Mouse (Mus musculus): ENCODE data around the gene 9030612E09Rik.
A peak's percentile ranks its signal among the peaks of the same experiment; 100 is the strongest.

The 9030612E09Rik gene

GRCm38 (mm10) chr10:43174326-43175155, at the start of gene 9030612E09Rik, which contains the start of gene Sobp:
Gene 9030612E09Rik, plus strand, starts transcription at chr10:43174704.
Gene Sobp, minus strand, starts transcription at chr10:43174530.
- DNase-seq = peak; percentile 81

GRCm38 (mm10) chr10:43128750-43129149, 45.8 kb upstream of the 9030612E09Rik start:
- DNase-seq = no peak

- DNase-seq = no peak
Measured at GRCm38 (mm10) chr10:43134027-43134426, 40.5 kb upstream of the 9030612E09Rik start.

GRCm38 (mm10) chr10:43143173-43143572, 31.3 kb upstream of the 9030612E09Rik start:
- DNase-seq = no peak

- DNase-seq = no peak
Measured at GRCm38 (mm10) chr10:43148456-43148855, 26.0 kb upstream of the 9030612E09Rik start.

GRCm38 (mm10) chr10:43152643-43153042, 21.9 kb upstream of the 9030612E09Rik start:
- no peak for DNase-seq

GRCm38 (mm10) chr10:43155046-43155560, 19.4 kb upstream of the 9030612E09Rik start:
- peak; percentile 45 for DNase-seq

GRCm38 (mm10) chr10:43158917-43159316, 15.6 kb upstream of the 9030612E09Rik start:
- no peak for DNase-seq

- no peak for DNase-seq
Measured at GRCm38 (mm10) chr10:43159333-43159732, 15.2 kb upstream of the 9030612E09Rik start.

- no peak for DNase-seq
Measured at GRCm38 (mm10) chr10:43162318-43162717, 12.2 kb upstream of the 9030612E09Rik start.

- no peak for DNase-seq
Measured at GRCm38 (mm10) chr10:43164406-43164805, 10.1 kb upstream of the 9030612E09Rik start.

- DNase-seq = no peak
Measured at GRCm38 (mm10) chr10:43166146-43166545, 8.4 kb upstream of the 9030612E09Rik start.

GRCm38 (mm10) chr10:43166817-43167216, 7.7 kb upstream of the 9030612E09Rik start:
- DNase-seq = no peak

GRCm38 (mm10) chr10:43168847-43169246, 5.7 kb upstream of the 9030612E09Rik start:
- DNase-seq = no peak

GRCm38 (mm10) chr10:43171106-43171505, 3.4 kb upstream of the 9030612E09Rik start:
- DNase-seq = no peak

- DNase-seq = no peak
Measured at GRCm38 (mm10) chr10:43172066-43172465, 2.4 kb upstream of the 9030612E09Rik start.

- no peak for DNase-seq
Measured at GRCm38 (mm10) chr10:43172554-43172953, 1.9 kb upstream of the 9030612E09Rik start.

- peak; percentile 35 for DNase-seq
Measured at GRCm38 (mm10) chr10:43173141-43173827, 1.2 kb upstream of the 9030612E09Rik start.

GRCm38 (mm10) chr10:43173828-43174325, 627 bp upstream of the 9030612E09Rik start:
- no peak for DNase-seq

GRCm38 (mm10) chr10:43175156-43175601, 675 bp downstream of the 9030612E09Rik start:
- no peak for DNase-seq

GRCm38 (mm10) chr10:43180313-43180912, 5.9 kb downstream of the 9030612E09Rik start:
- no peak for DNase-seq

GRCm38 (mm10) chr10:43200206-43200605, 25.7 kb downstream of the 9030612E09Rik start:
- DNase-seq = no peak

GRCm38 (mm10) chr10:43203865-43204264, 29.4 kb downstream of the 9030612E09Rik start:
- no peak for DNase-seq

Data from layer of hippocampus, adult 9-11 months (tissue).